Mouse (Mus musculus): ENCODE results near the gene Tdrd12.

DNA sequence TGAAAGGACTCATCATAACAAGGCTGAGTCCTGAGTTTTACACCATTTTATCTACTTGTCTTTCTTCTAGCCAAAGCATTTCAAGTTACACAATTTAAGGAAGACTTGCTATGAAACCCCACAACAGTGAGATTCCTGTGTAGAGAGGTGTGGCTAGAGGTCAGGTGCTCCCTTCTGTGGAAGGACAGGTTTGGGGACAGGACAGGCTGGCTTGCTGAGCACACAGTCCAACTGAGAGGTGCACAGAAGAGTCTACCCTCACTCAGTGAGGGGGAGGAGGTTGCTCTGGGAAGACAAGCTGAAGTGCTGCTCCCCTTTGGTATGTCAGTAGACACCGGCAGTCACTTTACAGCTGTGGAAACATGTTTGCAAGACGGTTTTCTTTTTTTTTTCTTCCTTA lies 61.1 kb downstream of the Tdrd12 start:
- TF ChIP-seq CTCF (IDR thresholded peaks at IDR 0.05; ENCODE audit: low read depth, low read length), result no peak
- TF ChIP-seq POLR2AphosphoS5 (IDR thresholded peaks at IDR 0.05; ENCODE audit: insufficient replicate concordance, low read depth, low read length), result no peak
- no peak for TF ChIP-seq GATA1 (IDR thresholded peaks at IDR 0.05; ENCODE audit: borderline replicate concordance, low read length)
- no peak for TF ChIP-seq TAL1 (conservative IDR thresholded peaks at IDR 0.05; ENCODE audit: low read depth, low read length)
